Mouse (Mus musculus) heart, postnatal 0 days (tissue): ENCODE measurements around the gene Igf1r. TPM values are rescaled to one million over a fixed set of nuclear protein-coding genes. Genes with fewer than 3 reads are reported as not detected.

ENCODE experiments used
- ATAC-seq: fragments of 200-750 bp; cut with Nextera tagmentation; 2 replicates; pipeline ENCODE4 v1.8.0; 2017; ENCODE audit warnings: low read depth, moderate number of reproducible peaks, moderate library complexity; ENCODE audit not compliant: insufficient read depth
- DNase-seq: peaks from one replicate; pipeline ENCODE4 v3.0.0-alpha.2; 2016; ENCODE audit warnings: low spot score
- H3K27ac ChIP-seq: fragments of 300-500 bp; sonication (generic); 2 replicates; pipeline ENCODE4 v1.5.1; 2014; ENCODE audit warnings: low read depth, mild to moderate bottlenecking
- H3K27me3 ChIP-seq: fragments of 300-500 bp; sonication (generic); 2 replicates; pipeline ENCODE4 v1.6.1; 2014; ENCODE audit warnings: low read length, mixed read lengths; ENCODE audit not compliant: control insufficient read depth, insufficient read depth
- H3K36me3 ChIP-seq: fragments of 300-500 bp; sonication (generic); replicated peaks from 2 replicates; pipeline ENCODE4 v1.6.1; 2014; ENCODE audit warnings: low read length, mixed read lengths; ENCODE audit not compliant: control insufficient read depth, insufficient read depth
- H3K4me1 ChIP-seq: fragments of 300-500 bp; sonication (generic); 2 replicates; pipeline ENCODE4 v1.6.1; 2014; ENCODE audit warnings: antibody characterized with exemption; ENCODE audit not compliant: control insufficient read depth, insufficient read depth
- H3K4me2 ChIP-seq: fragments of 300-500 bp; sonication (generic); 2 replicates; pipeline ENCODE4 v1.6.1; 2014; ENCODE audit warnings: low read depth, mild to moderate bottlenecking, low read length, moderate library complexity
- H3K4me3 ChIP-seq: fragments of 300-500 bp; sonication (generic); 2 replicates; pipeline ENCODE4 v1.5.1; 2014; ENCODE audit warnings: low read depth, low read length
- H3K9ac ChIP-seq: fragments of 300-500 bp; sonication (generic); replicated peaks from 2 replicates; pipeline ENCODE4 v1.6.1; 2014; ENCODE audit warnings: low read depth, low read length, mixed read lengths
- H3K9me3 ChIP-seq: fragments of 300-500 bp; sonication (generic); replicated peaks from 2 replicates; pipeline ENCODE4 v1.6.1; 2016; ENCODE audit warnings: low read length; ENCODE audit not compliant: control insufficient read depth
- CTCF ChIP-seq: IDR thresholded peaks from 2 replicates; pipeline ENCODE4 v1.5.1; 2016; ENCODE audit warnings: antibody characterized with exemption, control low read depth, low read depth
- EP300 ChIP-seq: IDR thresholded peaks from 2 replicates; pipeline ENCODE4 v1.6.1; 2016; ENCODE audit warnings: antibody characterized with exemption, low read depth
- WGBS: fragments of 180-500 bp; shearing (Covaris S2); extraction: QIAGEN DNeasy Blood & Tissue Kit; methylation state at CpG from one replicate; pipeline ENCODE4 v1.1.7; 2014; 5-methylcytosine and 5-hydroxymethylcytosine counted together
- polyA plus RNA-seq: library from polyadenylated mRNA; unstranded; fragments of >200 nt; fragmentation: Nextera tagmentation; extraction: Ambion mirVana; gene quantifications from 2 replicates; pipeline ENCODE4 v1.2.1, GENCODE M21; 2015
- total RNA-seq: library from RNA; depleted of rRNA; stranded (reverse); fragments of >200 nt; gene quantifications from 2 replicates; pipeline ENCODE4 v1.2.3, GENCODE M21; 2014; ENCODE audit warnings: low replicate concordance

Igf1r gene
- total and polyA plus RNA-seq, 2 experiments from 2014 or later, result 8.8 to 41.8 TPM

DNA sequence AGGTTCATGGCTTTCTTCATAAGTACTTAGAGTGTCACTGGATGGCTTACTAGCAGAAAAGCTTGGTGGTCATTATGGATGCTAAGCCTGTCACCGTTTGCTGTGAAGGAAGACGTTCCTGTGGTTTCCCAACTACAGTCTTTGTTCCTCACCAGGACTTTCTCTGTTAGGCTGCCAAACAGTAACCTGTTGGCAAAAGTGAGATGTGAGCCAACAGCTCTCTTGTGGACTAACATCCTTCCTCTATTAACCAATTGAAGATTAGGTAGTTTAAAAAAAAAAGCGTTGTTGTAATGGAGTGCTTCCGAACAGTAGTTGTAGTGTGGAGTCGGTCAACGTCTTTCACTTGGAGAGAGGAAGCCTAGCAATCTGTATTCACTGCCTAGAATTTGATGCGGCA lies 15.8 kb upstream of the Igf1r start:
- no peak for ATAC-seq
- no peaks in the 10 kb centered on the region for H3K27me3 ChIP-seq
- H3K27ac ChIP-seq, result no peak overlapping the region
- TF ChIP-seq EP300 (no peak), CTCF (no peak)
- H3K9ac ChIP-seq, result no peak overlapping the region
- no peaks in the 10 kb centered on the region for H3K9me3 ChIP-seq
- 82% methylated on average over 7 of the region's 7 CpGs for WGBS
- H3K4me3 ChIP-seq, result no peak overlapping the region
- DNase-seq, result no peak
- no peaks in the 10 kb centered on the region for H3K36me3 ChIP-seq
- H3K4me2 ChIP-seq, result no peak overlapping the region
- no peaks in the 10 kb centered on the region for H3K4me1 ChIP-seq

DNA sequence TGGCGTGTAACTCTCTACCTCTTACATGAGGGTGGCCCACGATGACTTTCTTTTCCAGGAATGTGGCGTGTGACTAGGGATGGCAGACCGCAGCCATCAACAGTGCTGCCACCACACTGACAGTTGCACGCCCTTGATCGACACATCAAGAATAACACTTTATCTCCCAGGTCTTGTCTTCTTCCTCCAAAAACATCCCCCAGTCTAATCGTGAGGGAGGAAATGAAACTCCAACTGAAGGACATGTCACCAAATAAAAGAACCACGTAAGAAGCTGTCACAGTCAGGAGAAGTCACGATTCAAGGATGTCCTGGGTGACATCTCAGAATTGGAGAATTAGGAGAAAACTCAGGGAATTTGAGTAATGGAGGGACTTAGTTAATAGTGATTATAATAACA lies 8.8 kb upstream of the Igf1r start:
- H3K4me3 ChIP-seq, result no peak overlapping the region
- no peaks in the 10 kb centered on the region for H3K36me3 ChIP-seq
- DNase-seq, result no peak
- H3K9ac ChIP-seq, result no peak overlapping the region
- H3K9me3 ChIP-seq, result no peaks in the 10 kb centered on the region
- no peak overlapping the region for H3K27ac ChIP-seq
- ATAC-seq, result no peak
- TF ChIP-seq EP300 (no peak), CTCF (no peak)
- 45% methylated on average over 9 of the region's 9 CpGs for WGBS
- no peak overlapping the region for H3K4me2 ChIP-seq
- H3K4me1 ChIP-seq, result no peaks in the 10 kb centered on the region
- no peaks in the 10 kb centered on the region; the same call in 1 of the 2 replicates for H3K27me3 ChIP-seq

DNA sequence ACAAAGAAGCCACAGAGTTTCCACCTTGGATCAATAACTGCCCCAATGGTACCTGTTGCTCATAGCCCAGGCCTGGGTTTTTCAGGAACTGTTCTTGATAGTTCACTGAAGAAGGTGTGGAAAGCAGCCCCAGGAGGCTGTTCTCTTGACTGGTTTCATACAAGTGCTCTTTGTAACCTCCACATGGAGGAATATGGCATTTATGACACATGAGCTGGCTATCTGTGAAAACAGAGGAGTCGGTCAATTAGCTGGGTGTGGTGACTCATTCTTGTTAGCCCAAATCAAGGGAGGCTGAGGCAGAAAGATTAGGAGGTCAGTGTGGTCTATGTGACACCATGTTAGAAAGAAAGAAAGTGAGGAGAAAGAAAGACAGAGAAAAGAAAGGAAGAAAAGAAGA lies 5.7 kb upstream of the Igf1r start:
- Histone ChIP-seq H3K27ac (no peak overlapping the region), H3K27me3 (no peaks in the 10 kb centered on the region; the same call in 1 of the 2 replicates), H3K9ac (no peak overlapping the region), H3K4me3 (no peak overlapping the region), H3K9me3 (no peaks in the 10 kb centered on the region), H3K4me2 (no peak overlapping the region), H3K4me1 (no peaks in the 10 kb centered on the region), H3K36me3 (no peaks in the 10 kb centered on the region)
- DNase-seq, result no peak
- WGBS, result 23% methylated on average over 1 of the region's 1 CpGs
- no peak for TF ChIP-seq EP300
- no peak for TF ChIP-seq CTCF
- no peak for ATAC-seq

DNA sequence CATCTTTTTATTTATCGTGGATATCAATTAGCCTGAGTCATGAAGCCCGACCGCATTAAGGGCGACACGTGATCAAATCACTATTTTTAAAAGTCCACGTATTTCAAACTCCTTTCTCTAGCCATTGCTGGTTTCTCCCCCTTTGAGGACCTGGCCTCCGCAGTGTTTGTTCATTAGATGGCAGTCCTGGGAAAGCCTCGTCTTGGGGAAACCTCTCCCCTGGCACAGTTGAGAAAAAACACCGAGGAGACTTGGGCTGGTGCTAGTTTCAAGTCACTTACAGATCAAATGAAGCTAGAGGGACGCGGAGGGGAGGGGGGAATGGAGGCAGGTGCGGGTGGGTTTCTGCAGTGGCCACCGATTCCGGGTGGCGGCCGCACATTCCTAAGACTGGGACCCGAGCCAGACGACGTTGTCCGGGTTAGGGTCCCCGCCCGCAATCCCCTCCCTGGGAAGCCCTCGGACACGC lies 2.2 kb upstream of the Igf1r start:
- no peak for TF ChIP-seq CTCF
- TF ChIP-seq EP300, result no peak; the same call in 1 of the 2 replicates
- Histone ChIP-seq H3K27ac (peak overlapping the region; percentile 100), H3K9me3 (no peaks in the 10 kb centered on the region), H3K9ac (peak overlapping the region; percentile 99), H3K4me1 (peaks cover 5% of the 10 kb centered on the region), H3K4me3 (peak overlapping the region; percentile 99), H3K4me2 (peak overlapping the region; percentile 78), H3K27me3 (no peaks in the 10 kb centered on the region; the same call in 1 of the 2 replicates), H3K36me3 (no peaks in the 10 kb centered on the region)
- no peak for ATAC-seq
- 0% methylated on average over 18 of the region's 24 CpGs for WGBS
- no peak for DNase-seq

DNA sequence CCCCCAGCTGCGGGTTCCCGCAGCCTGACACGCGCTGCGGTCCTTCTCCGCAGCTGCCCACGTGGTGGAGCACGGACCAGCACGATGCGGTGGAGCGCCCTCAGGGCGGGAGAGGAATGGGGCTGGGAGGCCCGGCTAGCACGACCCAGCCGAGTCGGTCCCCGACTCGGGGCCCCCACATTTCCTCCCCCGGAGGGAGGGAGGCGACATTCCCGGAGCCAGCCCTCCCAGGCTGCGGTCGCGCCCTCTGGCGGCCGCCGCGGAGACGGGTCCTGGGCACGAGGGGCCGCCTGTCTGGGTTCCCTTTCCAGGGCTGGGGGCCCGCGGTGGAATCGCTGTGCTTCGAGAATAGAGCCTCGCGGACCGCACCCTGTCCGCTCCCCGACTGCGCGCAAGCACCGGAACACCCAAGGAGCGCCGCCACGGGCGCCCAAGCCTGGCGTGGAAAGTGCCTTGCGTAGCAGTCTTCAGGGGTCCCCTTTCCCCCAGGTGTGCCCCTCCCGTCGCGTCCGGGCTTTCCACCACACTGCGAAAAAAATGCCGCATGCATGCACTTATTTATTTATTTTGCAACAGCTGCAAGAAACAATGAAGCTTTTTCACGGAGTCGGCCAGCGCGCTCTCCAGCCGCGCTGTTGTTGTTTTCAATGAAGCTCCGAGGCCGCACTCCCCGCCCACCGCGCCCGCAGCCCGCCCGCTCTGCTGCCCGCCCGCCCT lies 1.7 kb upstream of the Igf1r start:
- peak; percentile 75 for ATAC-seq

More for the DNA sequence above, 1.7 kb upstream of the Igf1r start:
- peak overlapping the region; percentile 100 for H3K27ac ChIP-seq
- H3K9ac ChIP-seq, result peak overlapping the region; percentile 99
- peak; percentile 84 for DNase-seq
- WGBS, result under 1% methylated on average over 55 of the region's 71 CpGs
- H3K27me3 ChIP-seq, result no peaks in the 10 kb centered on the region; the same call in 1 of the 2 replicates
- no peaks in the 10 kb centered on the region for H3K9me3 ChIP-seq
- no peaks in the 10 kb centered on the region for H3K36me3 ChIP-seq
- TF ChIP-seq EP300 (peak; percentile 66; the same call in 1 of the 2 replicates), CTCF (peak; percentile 80)
- H3K4me2 ChIP-seq, result peak overlapping the region; percentile 78
- H3K4me3 ChIP-seq, result peak overlapping the region; percentile 99
- H3K4me1 ChIP-seq, result peaks cover 9% of the 10 kb centered on the region
